Mouse (Mus musculus) layer of hippocampus, postnatal 10 days (tissue): ENCODE data around the gene Hrh1. TPM values are rescaled to one million over a fixed set of nuclear protein-coding genes. Genes with fewer than 3 reads are reported as not detected.

ENCODE experiments used
- DNase-seq, 2 experiments: peaks; one replicate each; pipeline ENCODE4 v3.0.0; 2021; ENCODE audit warnings: low spot score in 2 of 2
- long read RNA-seq: library from polyadenylated mRNA; stranded (forward); transcript quantifications from one replicate; pipeline ENCODE4 v2.0.0, GENCODE M21; 2023
- total RNA-seq, 2 experiments: library from RNA; stranded (reverse); gene quantifications; 2 replicates each; pipeline ENCODE4 v1.2.3; 2021

Gene Hrh1
- total RNA-seq = 1 to 10 TPM; 3.7 to 5.9 TPM
- long read RNA-seq, partial matches to known transcripts = 0 of 4 reads
- long read RNA-seq, other reads (novel, unspliced or antisense) = 3 of 4 reads

- peak; percentile 53 to 65 for DNase-seq
Observed at GRCm38 (mm10) chr6:114397691-114398217, at the start of gene Hrh1. Gene Hrh1, plus strand, starts transcription at chr6:114397936.

- DNase-seq = no peak
Observed at GRCm38 (mm10) chr6:114354635-114355034, 43.1 kb upstream of the Hrh1 start.

GRCm38 (mm10) chr6:114358171-114358570 is 39.6 kb upstream of the Hrh1 start:
- peak; percentile 34 to 55 for DNase-seq

DNA sequence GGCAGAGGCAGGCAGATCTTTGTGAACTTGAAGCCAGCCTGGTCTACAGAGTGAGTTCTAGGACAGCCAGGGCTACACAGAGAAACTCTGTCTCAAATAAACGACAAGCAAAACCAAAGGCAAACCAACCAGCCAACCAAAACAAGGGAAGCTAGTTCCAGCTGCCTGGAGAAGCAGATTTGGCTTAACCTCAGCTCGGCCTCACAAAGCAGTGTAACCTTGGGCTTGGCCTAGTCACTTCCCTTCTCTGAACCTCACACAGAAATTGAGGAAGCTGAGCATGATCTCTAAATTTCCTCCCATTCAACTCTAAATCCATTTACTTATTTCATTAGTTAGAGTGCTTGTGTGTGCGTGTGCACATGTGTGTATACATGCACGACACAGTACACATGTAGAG is 35.4 kb upstream of the Hrh1 start:
- no peak for DNase-seq

- DNase-seq = no peak
Observed at GRCm38 (mm10) chr6:114363740-114364139, 34.0 kb upstream of the Hrh1 start.

GRCm38 (mm10) chr6:114364734-114365133 is 33.0 kb upstream of the Hrh1 start:
- DNase-seq = no peak

GRCm38 (mm10) chr6:114366191-114366590 is 31.5 kb upstream of the Hrh1 start:
- DNase-seq = no peak

GRCm38 (mm10) chr6:114367681-114368080 is 30.1 kb upstream of the Hrh1 start:
- no peak for DNase-seq

DNA sequence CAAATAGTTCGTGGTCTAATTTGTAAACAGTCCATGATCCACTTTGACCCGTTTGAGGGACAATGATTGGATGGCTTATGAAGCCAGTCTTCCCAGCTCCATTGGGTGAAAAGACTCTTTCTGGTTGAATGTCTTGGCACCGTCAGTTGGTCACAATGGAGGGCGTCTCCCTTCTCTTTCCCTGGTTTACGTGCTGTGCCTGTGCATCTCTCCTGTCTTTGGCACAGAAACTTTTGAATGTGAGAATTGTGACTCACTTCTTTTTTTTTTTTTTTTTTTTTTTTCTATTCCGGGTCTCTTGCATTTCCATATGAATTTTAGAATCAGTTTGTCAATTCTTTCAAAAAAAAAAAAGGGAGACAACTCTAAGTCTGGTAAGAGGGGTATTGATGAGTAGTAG is 29.5 kb upstream of the Hrh1 start:
- DNase-seq = no peak

DNA sequence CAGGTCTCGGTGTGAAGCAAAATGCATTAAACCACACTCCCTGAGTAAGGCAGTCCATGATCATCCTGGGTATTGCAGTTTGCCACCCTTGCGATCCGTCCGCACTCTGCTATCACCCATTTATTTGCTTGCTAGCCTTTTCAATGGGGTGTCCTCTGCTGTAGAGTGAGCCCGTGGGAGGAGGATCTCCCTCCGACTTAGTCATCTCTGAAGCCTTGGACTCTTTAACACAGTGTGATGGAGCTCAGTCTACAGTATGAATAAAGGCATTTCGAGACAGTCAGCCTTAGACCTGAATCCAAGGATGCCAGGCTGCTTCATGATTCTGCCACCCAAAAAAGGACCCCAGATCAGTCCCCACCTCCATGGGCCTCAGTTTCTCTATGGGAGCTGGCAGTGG is 25.0 kb upstream of the Hrh1 start:
- no peak for DNase-seq

DNA sequence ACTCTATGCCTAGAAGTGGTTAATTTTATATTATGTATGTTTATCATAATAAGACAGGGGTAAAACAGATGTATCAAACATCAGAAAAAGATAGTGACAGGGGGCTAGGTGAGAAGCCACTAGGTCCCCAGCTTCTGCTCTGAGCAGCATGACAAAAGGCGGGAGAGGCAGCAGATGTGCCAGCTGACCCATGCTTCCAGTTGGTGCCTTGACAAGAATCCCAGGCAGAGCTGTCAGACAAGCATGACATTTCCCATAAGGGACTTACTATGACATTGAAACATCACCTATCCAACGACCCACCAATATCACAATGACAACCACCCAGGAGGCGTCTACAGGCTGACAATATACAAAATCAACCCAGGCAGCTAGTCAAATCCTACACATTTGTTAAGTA is 16.9 kb upstream of the Hrh1 start:
- no peak for DNase-seq

- no peak for DNase-seq
Observed at GRCm38 (mm10) chr6:114387320-114387719, 10.4 kb upstream of the Hrh1 start.

DNA sequence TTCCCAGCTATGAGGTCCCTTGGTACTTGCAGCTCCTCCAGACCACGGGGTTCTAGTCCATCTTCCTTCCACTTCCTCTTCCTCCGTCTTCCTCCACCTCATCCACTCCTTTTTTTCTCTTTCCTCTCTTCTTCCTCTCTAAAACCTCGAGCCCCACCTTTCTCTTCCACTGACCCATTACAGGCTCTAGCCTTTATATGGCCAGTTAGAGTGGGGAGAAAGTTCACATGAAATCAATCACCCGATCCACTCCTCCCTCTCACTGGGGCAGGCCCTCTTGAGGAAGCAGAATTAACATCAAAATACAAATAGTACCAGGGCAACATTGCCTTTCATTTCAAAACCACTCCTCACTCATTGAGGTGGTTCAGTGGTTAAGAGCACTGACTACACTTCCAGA is 9.9 kb upstream of the Hrh1 start:
- no peak for DNase-seq

DNA sequence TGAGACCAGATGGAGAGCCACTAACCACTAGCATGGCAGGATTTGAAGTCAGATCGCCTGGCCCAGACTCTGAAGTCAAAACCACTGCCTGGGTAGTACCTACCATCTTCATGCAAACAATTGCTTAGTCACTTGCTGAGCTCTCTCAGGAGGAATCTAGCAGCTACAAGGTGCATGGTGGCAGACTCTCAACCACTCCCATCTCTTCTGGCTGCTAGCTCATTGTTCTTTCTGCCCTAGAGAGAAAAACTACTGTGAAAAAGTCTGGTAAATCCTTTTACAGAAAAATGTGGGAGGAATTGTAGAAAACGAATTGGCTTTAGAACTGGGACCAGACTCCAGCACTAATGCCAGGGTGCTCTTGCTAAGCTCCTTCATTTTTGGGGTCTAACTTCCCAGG is 7.6 kb upstream of the Hrh1 start:
- DNase-seq = no peak

GRCm38 (mm10) chr6:114394982-114395381 is 2.8 kb upstream of the Hrh1 start:
- no peak for DNase-seq

GRCm38 (mm10) chr6:114396605-114397004 is 1.1 kb upstream of the Hrh1 start:
- DNase-seq = no peak

- DNase-seq = no peak
Observed at GRCm38 (mm10) chr6:114397280-114397679, 456 bp upstream of the Hrh1 start.

DNA sequence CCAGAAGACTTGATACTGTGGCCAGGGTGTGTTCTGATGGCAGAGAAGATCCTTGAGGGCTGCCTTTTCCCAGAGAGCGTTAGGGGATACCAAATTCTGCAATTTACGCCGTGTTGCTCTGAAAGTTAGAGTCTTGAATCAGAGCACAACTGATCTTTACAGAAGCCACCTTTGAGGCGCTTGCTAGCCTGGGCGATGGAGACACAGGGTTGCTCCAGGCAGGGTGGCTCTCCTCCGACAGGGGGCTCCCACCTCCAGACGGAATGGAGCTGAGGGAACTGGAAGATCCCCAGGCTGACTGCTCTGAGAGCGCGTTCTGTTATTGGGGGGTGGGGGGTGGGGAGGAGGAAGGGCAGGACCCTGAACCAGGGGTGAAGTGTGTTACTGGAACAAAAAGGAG is 890 bp downstream of the Hrh1 start:
- DNase-seq = peak; percentile 65 to 75

DNA sequence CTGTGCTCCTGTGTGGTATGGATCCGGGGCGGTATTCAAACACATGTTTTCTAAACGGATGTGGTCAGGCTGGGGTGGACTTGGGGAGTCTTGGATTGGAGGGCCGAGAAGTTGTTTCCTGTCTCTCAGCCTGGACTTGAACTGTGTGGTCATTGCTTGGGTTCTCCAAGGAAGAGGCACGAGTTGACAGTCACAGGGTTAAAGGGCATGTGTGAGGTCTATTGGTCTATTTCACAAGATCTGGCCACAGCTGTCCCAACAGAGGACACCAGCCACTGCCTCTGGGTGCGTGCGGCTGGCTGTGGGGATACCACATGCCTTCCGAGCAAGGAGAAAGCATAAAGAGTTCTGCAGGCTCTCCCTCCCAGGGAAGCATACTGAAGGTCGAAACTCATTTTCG is 2.7 kb downstream of the Hrh1 start:
- no peak for DNase-seq

DNA sequence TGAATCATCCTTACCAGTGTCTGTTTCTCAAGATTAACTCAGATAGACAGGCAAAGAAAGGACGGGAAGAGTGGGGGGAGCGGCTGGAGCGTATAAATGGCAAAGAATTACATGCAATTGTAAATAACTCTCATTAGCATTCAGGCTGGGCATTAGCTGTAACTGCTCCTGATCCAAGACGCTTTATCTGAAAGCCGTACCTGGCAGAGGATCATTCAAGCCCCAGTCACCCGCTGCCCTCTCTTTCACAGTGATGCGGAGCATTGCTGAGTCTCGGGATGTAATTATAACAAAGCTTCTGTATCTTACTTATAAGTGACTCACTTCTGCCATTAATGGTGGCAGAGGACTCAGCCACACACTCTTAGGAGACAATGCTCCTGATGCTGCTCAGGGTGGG is 3.1 kb downstream of the Hrh1 start:
- no peak for DNase-seq

DNA sequence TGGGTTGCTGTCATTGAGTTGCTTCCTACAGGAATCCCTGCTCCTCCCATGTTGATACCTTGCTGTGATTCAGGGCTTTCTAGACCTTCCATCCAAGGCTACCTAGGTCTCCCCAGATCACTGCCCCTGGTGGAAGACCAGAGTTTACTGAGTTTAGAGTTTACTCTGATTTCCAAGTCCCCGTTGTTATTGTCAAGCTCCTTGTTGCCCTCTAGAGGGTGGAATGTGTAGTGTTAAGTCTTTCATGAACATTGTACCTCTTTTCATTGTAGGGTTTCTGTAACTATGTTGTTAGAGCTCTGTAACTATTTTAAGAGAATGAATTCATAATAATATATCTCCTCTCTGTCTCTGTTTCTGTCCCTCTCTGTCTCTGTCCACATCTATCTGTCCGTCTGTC is 4.4 kb downstream of the Hrh1 start:
- no peak for DNase-seq

DNA sequence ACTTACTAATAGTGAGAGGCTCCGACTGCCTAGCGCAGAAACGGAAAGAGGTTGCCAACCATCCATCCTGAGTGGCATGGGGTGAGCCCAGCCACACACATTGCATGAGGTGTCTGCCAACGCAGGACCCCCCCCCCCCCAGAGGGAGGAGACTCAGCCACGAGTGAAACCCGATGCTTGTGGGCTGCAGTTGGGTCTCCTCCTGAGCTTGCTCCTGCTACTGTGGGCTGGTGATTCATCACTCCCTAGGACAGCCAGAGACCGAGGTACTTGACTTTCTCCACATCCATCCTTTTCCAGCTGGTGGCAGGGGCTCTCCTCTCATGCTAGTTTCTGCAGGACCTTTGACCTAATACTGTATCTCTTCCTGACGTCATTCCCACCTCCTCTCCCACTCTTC is 5.9 kb downstream of the Hrh1 start:
- DNase-seq = no peak

DNA sequence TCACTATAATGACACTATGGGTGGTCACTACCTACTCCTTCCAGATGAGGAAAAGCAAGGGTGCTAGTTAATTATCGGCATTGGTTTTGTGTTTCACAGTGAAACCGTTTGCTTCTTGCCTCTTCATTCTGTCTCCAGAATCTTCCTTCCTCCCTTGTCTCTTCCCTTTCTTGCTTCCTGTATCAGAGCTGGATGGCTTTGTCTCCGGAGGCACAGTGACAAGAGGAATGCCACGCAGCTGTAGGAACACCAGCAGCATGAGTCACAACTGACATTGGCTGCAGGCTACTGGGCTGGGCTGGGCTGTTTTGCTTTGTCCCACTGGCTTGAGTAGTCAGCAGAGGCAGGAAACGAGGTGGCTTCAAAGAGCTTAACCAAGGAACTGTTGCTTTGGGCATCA is 6.4 kb downstream of the Hrh1 start:
- no peak for DNase-seq
